Mouse (Mus musculus) lung, postnatal 4 days (tissue): ENCODE measurements around the gene Sh3bp2.
"Not testable (repeated sequence)": the region's sequence is repeated elsewhere in the genome, so short reads cannot be mapped to it uniquely, and the experiment has no call there.

ENCODE experiments used
- DNase-seq, 2 experiments: peaks; one replicate each; pipeline ENCODE4 v3.0.0; 2021

Gene Sh3bp2

GRCm38 (mm10) chr5:34573268-34574221 lies 47.9 kb downstream of the Sh3bp2 start, which contains the start of gene Add1:
Gene Add1 (plus strand): TSS chr5:34573664.
- peak; percentile 98 to 99 for DNase-seq

- no peak for DNase-seq
Observed at GRCm38 (mm10) chr5:34574721-34575120, 49.1 kb downstream of the Sh3bp2 start.

GRCm38 (mm10) chr5:34576286-34576685 lies 50.6 kb downstream of the Sh3bp2 start:
- DNase-seq, result no peak

GRCm38 (mm10) chr5:34578038-34578655 lies 52.5 kb downstream of the Sh3bp2 start:
- DNase-seq, result no peak

GRCm38 (mm10) chr5:34579377-34579776 lies 53.7 kb downstream of the Sh3bp2 start:
- DNase-seq, result no peak

- DNase-seq, result peak; percentile 20 to 52
Observed at GRCm38 (mm10) chr5:34581671-34582313, 56.2 kb downstream of the Sh3bp2 start.

- DNase-seq, result no peak
Observed at GRCm38 (mm10) chr5:34582314-34582675, 56.7 kb downstream of the Sh3bp2 start.

GRCm38 (mm10) chr5:34585216-34585615 lies 59.6 kb downstream of the Sh3bp2 start:
- DNase-seq, result no peak

GRCm38 (mm10) chr5:34587881-34588280 lies 62.2 kb downstream of the Sh3bp2 start:
- DNase-seq, result no peak

GRCm38 (mm10) chr5:34590059-34590458 lies 64.4 kb downstream of the Sh3bp2 start:
- no peak for DNase-seq

- DNase-seq, result no peak
Observed at GRCm38 (mm10) chr5:34590702-34591101, 65.1 kb downstream of the Sh3bp2 start.

- DNase-seq, result no peak
Observed at GRCm38 (mm10) chr5:34591388-34592004, 65.9 kb downstream of the Sh3bp2 start.

- not testable (repeated sequence) for DNase-seq
Observed at GRCm38 (mm10) chr5:34592224-34592623, 66.6 kb downstream of the Sh3bp2 start.

GRCm38 (mm10) chr5:34592666-34593065 lies 67.0 kb downstream of the Sh3bp2 start:
- DNase-seq, result no peak

- DNase-seq, result no peak
Observed at GRCm38 (mm10) chr5:34593202-34593727, 67.6 kb downstream of the Sh3bp2 start.

GRCm38 (mm10) chr5:34604576-34604975 lies 78.9 kb downstream of the Sh3bp2 start:
- no peak for DNase-seq

- no peak for DNase-seq
Observed at GRCm38 (mm10) chr5:34607100-34607880, 81.7 kb downstream of the Sh3bp2 start.

- no peak for DNase-seq
Observed at GRCm38 (mm10) chr5:34608226-34608625, 82.6 kb downstream of the Sh3bp2 start.

GRCm38 (mm10) chr5:34609966-34610365 lies 84.3 kb downstream of the Sh3bp2 start:
- no peak for DNase-seq
